Mouse (Mus musculus): ENCODE measurements around the gene Gfra1. TPM values are rescaled to one million over a fixed set of nuclear protein-coding genes. Genes with fewer than 3 reads are reported as not detected.

Gene Gfra1
- total and polyA plus RNA-seq, 3 experiments: not detected

Other genes with a start within 250 kb of the Gfra1 start
- gene Ccdc172, start 56.1 kb upstream of the Gfra1 start, total RNA-seq (2012; rRNA removed): not detected in 2 replicates
- gene Ccdc172, start 56.1 kb upstream of the Gfra1 start, total RNA-seq (2014; rRNA removed): not detected in 2 replicates
- gene Ccdc172, start 56.1 kb upstream of the Gfra1 start, polyA plus RNA-seq (2012; ENCODE audit: insufficient read length, low read depth): not detected in 2 replicates
- gene Pnlip, start 196.6 kb upstream of the Gfra1 start, total RNA-seq (2012; rRNA removed): 0.08 TPM in 1 of 2 replicates, not detected in the other
- gene Pnlip, start 196.6 kb upstream of the Gfra1 start, total RNA-seq (2014; rRNA removed): 0.30 TPM in 1 of 2 replicates, not detected in the other
- gene Pnlip, start 196.6 kb upstream of the Gfra1 start, polyA plus RNA-seq (2012; ENCODE audit: insufficient read length, low read depth): not detected in 2 replicates